Mouse (Mus musculus): Measurements from ENCODE around the gene Cfap99. TPM values are rescaled to one million over a fixed set of nuclear protein-coding genes. Genes with fewer than 3 reads are reported as not detected.
A peak's percentile ranks its signal among the peaks of the same experiment; 100 is the strongest.

Gene Cfap99
- total RNA-seq (2021): not detected

DNA sequence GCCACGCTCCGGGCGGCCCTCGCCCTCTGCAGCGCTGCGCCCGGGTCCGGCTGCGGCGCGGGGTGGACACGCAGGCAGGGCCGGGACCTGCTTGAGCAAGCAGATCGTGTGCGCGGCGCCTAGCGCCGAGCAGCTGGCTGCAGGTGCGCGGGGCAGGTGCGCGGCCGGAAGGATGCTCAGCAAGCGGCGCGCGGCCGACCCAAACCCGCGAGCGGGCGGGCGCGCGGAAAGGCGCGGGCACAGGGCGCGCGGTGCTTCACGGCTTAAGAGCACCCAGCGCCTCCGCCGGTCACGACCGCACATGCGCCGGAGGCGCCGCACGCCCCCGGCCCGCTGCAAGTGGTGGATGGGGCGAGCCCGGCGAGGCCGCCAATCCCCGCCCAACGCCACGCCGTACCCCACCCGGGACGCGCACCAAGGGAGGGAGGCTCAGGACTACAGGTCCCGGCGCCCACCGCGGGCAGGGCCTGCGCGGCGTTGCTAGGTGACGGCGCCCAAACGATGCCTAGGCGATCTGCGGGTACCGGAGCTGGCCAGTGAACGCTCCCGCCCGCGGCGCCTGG is at the start of gene Cfap99, which contains the start of gene Zfyve28:
Gene Cfap99 (plus strand): TSS at position 447 of the 563 bp plus-strand sequence.
Gene Zfyve28 (minus strand): TSS at position 296 of the 563 bp plus-strand sequence.
- peak; percentile 67 for DNase-seq (ENCODE audit: low spot score)
- intact Hi-C loops (cut with DNase I): no loop called here

DNA sequence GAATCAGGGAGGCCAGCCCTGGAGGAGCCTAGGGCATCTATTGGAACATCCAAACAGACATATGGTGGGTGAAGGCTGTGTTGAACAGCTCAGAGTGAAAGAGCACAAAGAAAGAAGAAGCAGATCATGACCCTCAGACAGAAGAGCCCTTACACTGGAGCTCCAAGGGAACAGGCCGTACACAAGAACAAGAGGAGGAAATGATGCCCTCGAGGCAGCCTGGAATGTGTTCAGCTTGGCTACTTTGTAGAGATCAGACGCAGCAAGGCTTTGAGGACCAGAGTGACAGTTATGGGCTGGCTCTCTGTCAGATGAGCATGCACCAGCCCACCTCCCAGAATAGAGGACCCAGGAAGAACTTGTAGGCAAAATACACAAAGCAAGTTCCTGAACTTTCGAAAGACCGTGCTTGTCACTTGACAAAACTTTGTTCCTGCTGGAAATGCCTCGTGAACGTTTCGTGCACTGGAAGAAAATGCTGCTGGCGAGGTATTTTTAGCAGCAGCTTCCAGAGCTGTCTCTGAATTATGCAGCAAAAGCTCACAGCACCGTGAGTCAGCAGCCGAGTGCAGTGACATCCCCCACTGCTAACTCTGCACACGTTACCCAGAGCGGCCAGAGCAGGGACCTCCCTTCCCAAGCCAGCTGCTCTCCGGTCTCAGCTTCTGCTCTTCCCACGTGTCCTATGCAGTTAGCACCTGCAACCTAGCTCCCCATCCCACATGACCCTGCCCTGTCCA is 46.0 kb upstream of the Cfap99 start:
- intact Hi-C loops (cut with DNase I): no loop called here
- peak; percentile 29 for DNase-seq (ENCODE audit: low spot score)

DNA sequence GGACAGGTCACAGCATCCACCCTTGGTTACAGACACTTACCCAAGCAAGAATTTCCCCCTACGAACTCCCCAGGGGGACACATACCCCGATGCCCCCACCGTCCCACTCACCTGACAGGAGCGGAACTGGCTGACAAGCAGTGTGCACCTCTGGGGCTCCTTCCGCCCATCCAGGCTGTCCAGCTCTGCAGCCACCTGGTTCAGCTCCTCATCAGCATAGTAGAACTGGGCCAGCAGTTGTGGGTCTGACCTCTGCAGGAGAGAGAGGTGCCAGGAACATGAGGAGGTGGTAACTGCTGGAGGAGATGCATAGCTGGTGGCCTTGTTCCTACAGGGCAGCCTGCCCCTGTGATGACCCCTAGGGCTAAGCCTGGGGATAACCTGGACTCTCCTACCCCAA is 45.3 kb upstream of the Cfap99 start:
- intact Hi-C loops (cut with DNase I): no loop called here
- no peak for DNase-seq (ENCODE audit: low spot score)

- intact Hi-C loops (cut with DNase I): no loop called here
- DNase-seq (ENCODE audit: low spot score): no peak
Measured at GRCm38 (mm10) chr5:34246443-34246842, 42.0 kb upstream of the Cfap99 start.

GRCm38 (mm10) chr5:34249132-34249531 is 39.3 kb upstream of the Cfap99 start:
- intact Hi-C loops (cut with DNase I): no loop called here
- no peak for DNase-seq (ENCODE audit: low spot score)

GRCm38 (mm10) chr5:34250090-34250489 is 38.3 kb upstream of the Cfap99 start:
- intact Hi-C loops (cut with DNase I): no loop called here
- no peak for DNase-seq (ENCODE audit: low spot score)

- intact Hi-C loops (cut with DNase I): no loop called here
- no peak for DNase-seq (ENCODE audit: low spot score)
Measured at GRCm38 (mm10) chr5:34251794-34252193, 36.6 kb upstream of the Cfap99 start.

DNA sequence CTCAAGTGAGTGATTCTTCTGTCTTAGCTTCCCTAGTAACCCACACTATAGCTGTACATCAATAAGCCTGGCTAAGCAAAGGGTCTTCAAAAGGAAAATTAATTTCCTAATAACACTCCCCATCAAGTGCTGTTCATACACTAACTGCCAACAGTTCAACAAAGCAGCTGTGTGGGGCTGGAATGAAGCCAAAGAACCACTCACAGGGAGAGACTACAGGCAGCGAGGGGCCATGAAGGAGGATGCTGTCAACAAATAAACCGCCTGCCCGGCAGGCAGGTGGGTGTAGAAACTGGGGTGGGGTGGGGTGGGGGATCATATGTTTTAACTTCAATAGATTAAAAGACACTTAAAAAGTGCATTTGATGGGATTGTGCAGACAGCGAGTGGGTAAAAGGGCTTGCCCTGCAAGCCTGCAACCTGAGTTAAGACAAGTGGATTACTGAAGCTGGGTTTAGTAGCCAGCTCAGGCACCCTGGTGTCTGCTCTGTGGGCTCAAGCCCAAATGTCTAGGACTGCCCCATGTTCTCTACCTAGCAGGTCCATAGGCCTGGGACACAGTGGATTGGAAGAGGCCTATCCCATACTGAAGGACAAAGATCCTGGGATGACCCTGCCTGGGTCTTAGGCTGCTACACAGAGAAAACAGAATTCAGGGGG is 36.0 kb upstream of the Cfap99 start:
- DNase-seq (ENCODE audit: low spot score): no peak
- intact Hi-C loops (cut with DNase I): no loop called here

DNA sequence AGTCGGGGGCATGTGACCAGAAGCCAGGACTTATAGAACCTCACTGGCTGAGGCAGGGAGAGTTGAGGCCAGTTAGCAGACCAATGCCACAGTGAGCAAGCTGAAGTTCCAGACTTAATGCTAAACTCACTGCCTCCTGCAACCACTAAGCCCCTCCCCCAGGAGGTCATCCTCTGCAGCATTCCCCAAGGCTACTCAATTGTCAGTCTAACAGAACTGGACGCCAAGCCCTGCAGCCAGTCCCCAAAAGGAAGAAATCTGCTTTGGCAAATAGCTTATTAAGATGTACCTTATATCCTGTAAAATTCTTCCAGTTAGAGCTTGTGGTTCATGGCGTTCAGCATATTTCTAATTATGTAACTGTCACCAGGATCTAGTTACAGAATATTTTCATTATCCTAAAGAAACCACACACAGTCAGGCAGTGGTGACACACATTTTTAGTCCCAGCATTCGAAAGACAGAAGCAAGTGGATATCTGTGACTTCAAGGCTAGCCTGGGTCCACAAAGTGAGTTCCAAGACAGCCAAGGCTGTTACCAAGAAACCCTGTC is 35.4 kb upstream of the Cfap99 start:
- intact Hi-C loops (cut with DNase I): no loop called here
- no peak for DNase-seq (ENCODE audit: low spot score)

DNA sequence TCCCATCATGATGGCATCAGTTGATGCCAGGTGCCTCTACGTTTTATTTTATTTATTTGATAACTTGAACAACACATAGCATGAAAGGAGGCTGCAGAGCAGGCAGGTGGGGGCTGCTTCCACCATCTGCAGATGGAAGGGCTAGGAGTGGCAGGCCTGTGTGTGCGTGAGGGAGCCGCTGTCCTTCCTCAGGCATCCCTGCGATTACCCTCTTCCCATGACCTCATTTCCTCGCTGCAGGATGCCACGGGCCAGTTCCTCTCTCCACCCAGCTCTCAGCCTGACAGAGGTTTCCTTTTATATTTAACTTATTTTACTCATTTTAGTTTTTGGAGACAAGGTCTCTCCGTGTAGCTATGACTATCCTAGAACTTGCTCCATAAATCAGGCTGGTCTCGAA is 34.1 kb upstream of the Cfap99 start:
- no peak for DNase-seq (ENCODE audit: low spot score)
- intact Hi-C loops (cut with DNase I): loop anchor here (2.0 kb wide), 1 partner anchor 46 kb away; no protein-coding TSS in a partner anchor

DNA sequence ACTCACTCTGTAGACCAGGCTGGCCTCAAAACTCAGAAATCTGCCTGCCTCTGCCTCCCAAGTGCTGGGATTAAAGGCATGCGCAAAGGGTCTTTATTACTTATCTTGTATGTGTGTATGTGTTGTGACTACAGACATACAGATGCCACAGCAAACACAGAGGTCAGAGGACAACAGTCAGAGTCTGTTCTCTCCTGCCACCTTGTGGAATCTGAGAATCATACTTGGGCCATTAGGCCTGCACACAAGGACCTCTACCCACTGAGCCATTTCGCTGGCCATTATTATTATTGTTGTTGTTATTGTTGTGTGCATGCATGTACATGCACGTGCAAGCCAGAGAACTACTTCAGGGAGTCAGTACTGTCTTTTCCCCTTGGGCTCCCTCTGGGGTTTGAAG is 33.2 kb upstream of the Cfap99 start:
- intact Hi-C loops (cut with DNase I): loop anchor here (2.0 kb wide), 1 partner anchor 46 kb away; no protein-coding TSS in a partner anchor
- DNase-seq (ENCODE audit: low spot score): no peak

- intact Hi-C loops (cut with DNase I): no loop called here
- no peak for DNase-seq (ENCODE audit: low spot score)
Measured at GRCm38 (mm10) chr5:34259172-34259816, 29.1 kb upstream of the Cfap99 start.

- DNase-seq (ENCODE audit: low spot score): no peak
- intact Hi-C loops (cut with DNase I): no loop called here
Measured at GRCm38 (mm10) chr5:34266065-34266464, 22.3 kb upstream of the Cfap99 start.

- intact Hi-C loops (cut with DNase I): no loop called here
- no peak for DNase-seq (ENCODE audit: low spot score)
Measured at GRCm38 (mm10) chr5:34269197-34269920, 19.0 kb upstream of the Cfap99 start.

DNA sequence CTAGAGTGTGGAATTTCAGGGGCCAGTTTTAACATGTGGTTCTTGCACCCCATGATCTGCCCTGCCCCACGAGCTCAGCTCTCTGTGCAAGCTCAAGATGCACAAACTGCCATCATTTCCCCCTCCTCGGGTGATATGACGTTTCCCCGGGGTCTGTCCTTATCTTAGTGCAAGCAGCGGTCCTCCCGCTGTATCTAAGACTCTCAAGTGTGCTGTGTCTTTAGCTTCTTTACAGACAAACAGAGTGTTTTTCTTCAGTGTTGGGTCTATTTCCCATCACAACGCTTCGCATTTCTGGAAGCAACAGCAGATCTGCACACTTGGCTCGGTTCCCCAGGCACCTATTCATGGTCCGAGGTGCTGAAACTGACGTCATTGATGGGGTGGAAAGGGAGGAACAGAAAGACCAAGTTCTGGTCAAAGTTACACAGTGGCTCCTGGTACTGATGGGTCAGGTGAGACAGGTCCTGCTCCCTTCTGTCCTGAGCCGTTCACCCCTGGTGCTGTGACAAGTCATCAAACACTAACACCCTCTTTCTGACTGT is 18.4 kb upstream of the Cfap99 start:
- intact Hi-C loops (cut with DNase I): no loop called here
- DNase-seq (ENCODE audit: low spot score): no peak

GRCm38 (mm10) chr5:34271743-34272142 is 16.7 kb upstream of the Cfap99 start:
- intact Hi-C loops (cut with DNase I): no loop called here
- no peak for DNase-seq (ENCODE audit: low spot score)

DNA sequence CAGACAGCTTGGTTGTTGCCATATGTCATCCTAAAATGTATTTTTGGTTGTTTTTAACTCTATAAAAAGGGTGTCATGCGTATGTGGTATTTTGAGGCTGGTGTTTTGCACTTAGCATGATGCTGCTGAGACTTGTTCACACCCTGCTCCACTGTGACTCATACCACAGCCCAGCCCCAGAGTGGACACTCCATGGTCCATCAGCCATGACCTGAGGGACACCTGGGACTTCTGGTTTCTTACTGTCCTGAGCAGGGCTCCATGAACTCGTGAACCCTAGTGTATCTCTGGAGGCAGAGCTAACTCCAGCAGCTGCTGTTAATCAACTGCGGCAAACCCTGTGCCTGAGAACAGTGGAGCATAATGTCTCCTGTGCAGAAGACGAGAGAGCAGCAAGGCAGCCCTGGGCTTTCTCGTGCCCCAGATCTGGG is 15.1 kb upstream of the Cfap99 start:
- DNase-seq (ENCODE audit: low spot score): no peak
- intact Hi-C loops (cut with DNase I): no loop called here

DNA sequence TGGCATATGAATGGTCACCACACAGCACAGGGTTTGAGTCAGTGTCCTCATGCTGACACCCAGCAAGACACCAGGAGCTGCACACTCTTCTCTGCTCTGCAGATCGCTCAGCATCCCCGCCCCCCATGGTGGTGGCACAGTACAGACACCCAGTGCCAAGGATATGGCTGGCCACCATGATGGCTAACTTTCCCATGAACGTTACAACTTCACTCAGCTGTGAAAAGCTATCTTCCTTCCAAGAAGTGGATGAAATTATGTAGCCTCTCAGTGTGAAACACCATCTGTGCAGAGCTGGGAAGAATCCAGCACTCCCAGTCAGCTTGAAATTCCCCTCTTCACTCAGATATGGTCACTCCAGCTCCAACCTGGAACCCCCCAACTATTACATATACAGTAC is 14.1 kb upstream of the Cfap99 start:
- no peak for DNase-seq (ENCODE audit: low spot score)

DNA sequence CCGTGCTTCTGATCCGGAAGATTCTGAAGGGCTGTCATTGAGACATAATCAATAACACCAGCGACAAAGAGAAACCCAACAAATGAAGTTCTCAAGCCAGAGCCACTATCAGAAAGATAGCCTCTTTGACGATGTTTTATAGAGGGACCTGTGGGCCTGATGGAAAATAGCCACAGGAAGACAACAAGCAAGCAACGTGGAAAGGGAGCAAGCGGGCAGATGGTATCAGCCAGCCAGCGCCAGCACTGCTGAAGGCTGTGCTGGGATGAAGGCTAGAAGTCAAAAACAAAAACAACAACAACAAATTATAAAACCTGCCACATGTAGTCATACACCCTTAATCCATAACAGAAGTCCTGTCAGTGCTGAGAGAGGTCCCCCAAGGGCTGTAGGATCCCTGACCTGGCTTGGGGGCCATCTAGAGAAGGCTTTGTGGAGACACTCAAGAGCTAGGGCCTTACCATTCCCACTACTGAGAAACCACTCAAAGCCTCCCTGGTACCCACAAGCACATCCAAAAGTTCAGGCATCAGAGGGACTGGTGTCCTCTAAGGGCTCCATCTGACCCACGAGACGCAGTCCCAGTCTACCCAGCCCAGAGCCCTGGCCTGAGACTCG is 13.6 kb upstream of the Cfap99 start:
- intact Hi-C loops (cut with DNase I): no loop called here
- no peak for DNase-seq (ENCODE audit: low spot score)

More for the DNA sequence above, 14.1 kb upstream of the Cfap99 start:
- intact Hi-C loops (cut with DNase I): no loop called here
